12 mouse cellular contexts compared by ENCODE assay signal in genomic region chr9:67240456-67240855, GRCm38 (mm10).
DNase-seq lines count a peak whose midpoint lies in the region; ATAC-seq lines count a peak whose summit lies in the region.
"Had no signal": no experiment of that assay in that cellular context is flagged by ENCODE, and none has a peak within 500 bp of the region (broad histone marks: within the 10 kb centered on the region; RNA-seq: fewer than 3 reads in every experiment).

No protein-coding gene starts in this region.

- no peak overlapping the region for H3K9ac ChIP-seq in lung, embryonic 15.5 days
- no peak overlapping the region for H3K9ac ChIP-seq in intestine, embryonic 15.5 days
- H3K9ac ChIP-seq in midbrain, embryonic 13.5 days (replicated peaks): no peak overlapping the region
- H3K9ac ChIP-seq: heart, embryonic 15.5 days; liver, embryonic 12.5 days had no signal

- WGBS in lung, embryonic 15.5 days: 47% methylated on average over 9 of the region's 9 CpGs
- 80% methylated on average over 9 of the region's 9 CpGs for WGBS in intestine, embryonic 15.5 days
- 90% methylated on average over 9 of the region's 9 CpGs for WGBS in midbrain, embryonic 13.5 days

- no peak overlapping the region for H3K4me3 ChIP-seq in lung, embryonic 15.5 days
- H3K4me3 ChIP-seq in intestine, embryonic 15.5 days (replicated peaks): no peak overlapping the region
- H3K4me3 ChIP-seq in midbrain, embryonic 13.5 days (replicated peaks): no peak overlapping the region
- H3K4me3 ChIP-seq: erythroblast, embryonic 14.5 days; heart, embryonic 15.5 days; liver, embryonic 12.5 days had no signal

- no peaks in the 10 kb centered on the region for H3K27me3 ChIP-seq in lung, embryonic 15.5 days
- no peaks in the 10 kb centered on the region for H3K27me3 ChIP-seq in intestine, embryonic 15.5 days (replicated peaks)
- H3K27me3 ChIP-seq in midbrain, embryonic 13.5 days: no peaks in the 10 kb centered on the region
- H3K27me3 ChIP-seq: heart, embryonic 15.5 days; liver, embryonic 12.5 days had no signal

- H3K27ac ChIP-seq in lung, embryonic 15.5 days: no peak overlapping the region
- no peak overlapping the region for H3K27ac ChIP-seq in intestine, embryonic 15.5 days
- no peak overlapping the region for H3K27ac ChIP-seq in midbrain, embryonic 13.5 days
- H3K27ac ChIP-seq: heart, embryonic 15.5 days; liver, embryonic 12.5 days had no signal

- no peak overlapping the region for H3K4me2 ChIP-seq in lung, embryonic 15.5 days
- no peak overlapping the region for H3K4me2 ChIP-seq in intestine, embryonic 15.5 days (replicated peaks)
- no peak overlapping the region for H3K4me2 ChIP-seq in midbrain, embryonic 13.5 days (replicated peaks)
- H3K4me2 ChIP-seq: heart, embryonic 15.5 days; liver, embryonic 12.5 days had no signal

- H3K9me3 ChIP-seq in lung, embryonic 15.5 days: 0 out of 2 replicates have a peak, but pooled peaks cover 2% of the 10 kb centered on the region
- no peaks in the 10 kb centered on the region for H3K9me3 ChIP-seq in intestine, embryonic 15.5 days
- no peaks in the 10 kb centered on the region for H3K9me3 ChIP-seq in midbrain, embryonic 13.5 days
- H3K9me3 ChIP-seq: heart, embryonic 15.5 days had no signal

- peak; percentile 20 to 38 for DNase-seq in adrenal gland, adult 18-20 months (ENCODE audit: low spot score in 2 of 2)
- DNase-seq in adrenal gland, postnatal 25 days: peak; percentile 46
- DNase-seq in heart, postnatal 25 days (ENCODE audit: low spot score): peak; percentile 21
- DNase-seq in c-Kit-positive CD71-positive TER-119-positive erythroid progenitor cells, embryonic 14.5 days (ENCODE audit: low spot score): no peak
- DNase-seq: cerebellum, postnatal 36 days; right cerebral cortex, postnatal 14 days had no signal

- peak; percentile 82; the same call in 1 of the 2 replicates for ATAC-seq in lung, embryonic 15.5 days (ENCODE audit: borderline replicate concordance, extremely low read depth, low FRiP score, low TSS enrichment)
- ATAC-seq in intestine, embryonic 15.5 days: no peak
- no peak for ATAC-seq in midbrain, embryonic 13.5 days
- ATAC-seq: liver, embryonic 12.5 days had no signal

- H3K4me1 ChIP-seq in lung, embryonic 15.5 days: peaks cover 30% of the 10 kb centered on the region
- H3K4me1 ChIP-seq in intestine, embryonic 15.5 days (replicated peaks): peaks cover 6% of the 10 kb centered on the region; the same call in 1 of the 2 replicates
- no peaks in the 10 kb centered on the region for H3K4me1 ChIP-seq in midbrain, embryonic 13.5 days (replicated peaks)
- H3K4me1 ChIP-seq: liver, embryonic 12.5 days had no signal

- no peaks in the 10 kb centered on the region for H3K36me3 ChIP-seq in lung, embryonic 15.5 days
- H3K36me3 ChIP-seq in intestine, embryonic 15.5 days: peaks cover 3% of the 10 kb centered on the region
- peaks cover 7% of the 10 kb centered on the region for H3K36me3 ChIP-seq in midbrain, embryonic 13.5 days
- H3K36me3 ChIP-seq: liver, embryonic 12.5 days had no signal

- intact Hi-C loops in heart, postnatal 25 days (cut with DNase I): no loop called here
